Mouse (Mus musculus): ENCODE measurements around the gene Gdf11. TPM values are rescaled to one million over a fixed set of nuclear protein-coding genes. Genes with fewer than 3 reads are reported as not detected.
A peak's percentile ranks its signal among the peaks of the same experiment; 100 is the strongest.

The Gdf11 gene
- total RNA-seq, 2 experiments from 2014 or later, result 23.1 to 24.0 TPM

DNA sequence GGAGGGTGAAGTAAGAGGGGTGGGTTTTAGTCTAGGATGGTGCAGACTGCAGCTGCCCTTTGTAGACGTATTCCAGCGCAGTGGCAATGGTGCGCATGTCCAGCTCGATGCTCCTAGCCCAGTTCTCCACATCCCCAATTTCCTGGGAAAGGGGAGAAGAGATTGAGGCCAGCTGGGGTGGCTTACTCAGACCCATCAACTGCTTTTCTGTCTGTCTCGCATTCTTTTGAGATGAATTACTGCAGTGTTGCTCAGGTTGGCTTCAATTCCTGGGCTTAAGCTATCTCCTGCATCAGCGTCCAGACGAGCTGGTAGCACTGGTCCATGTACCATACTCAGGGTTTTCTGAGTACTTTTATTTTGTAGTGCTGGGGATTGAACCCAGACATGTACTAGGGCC lies 28.4 kb upstream of the Gdf11 start:
- DNase-seq (ENCODE audit: low spot score in 2 of 2), result no peak

- DNase-seq (ENCODE audit: low spot score in 2 of 2), result no peak
Measured at GRCm38 (mm10) chr10:128919203-128919631, 27.7 kb upstream of the Gdf11 start.

- peak; percentile 66 to 73 for DNase-seq (ENCODE audit: low spot score in 2 of 2)
Measured at GRCm38 (mm10) chr10:128918246-128918645, 26.7 kb upstream of the Gdf11 start.

- no peak for DNase-seq (ENCODE audit: low spot score in 2 of 2)
Measured at GRCm38 (mm10) chr10:128917400-128917799, 25.9 kb upstream of the Gdf11 start.

DNA sequence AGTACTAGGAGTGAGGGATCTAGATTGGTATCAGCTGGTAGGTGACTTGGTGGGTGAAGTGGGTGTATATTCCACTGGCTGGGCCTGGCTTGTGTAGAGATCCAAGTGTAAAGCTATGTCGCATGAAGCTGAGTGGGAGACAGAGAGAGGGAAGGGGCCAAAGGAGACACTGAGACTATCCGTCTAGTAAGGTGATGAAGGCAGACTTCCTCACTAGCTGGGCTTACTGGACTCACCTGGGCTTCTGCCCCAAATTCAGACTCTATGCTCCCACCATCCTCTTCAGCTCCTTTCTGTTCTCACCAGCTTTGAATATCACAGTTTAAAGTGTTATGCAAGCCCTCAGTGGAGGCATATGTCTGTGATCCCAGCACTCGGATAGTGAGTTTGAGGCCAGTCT lies 25.1 kb upstream of the Gdf11 start:
- no peak for DNase-seq (ENCODE audit: low spot score in 2 of 2)

DNA sequence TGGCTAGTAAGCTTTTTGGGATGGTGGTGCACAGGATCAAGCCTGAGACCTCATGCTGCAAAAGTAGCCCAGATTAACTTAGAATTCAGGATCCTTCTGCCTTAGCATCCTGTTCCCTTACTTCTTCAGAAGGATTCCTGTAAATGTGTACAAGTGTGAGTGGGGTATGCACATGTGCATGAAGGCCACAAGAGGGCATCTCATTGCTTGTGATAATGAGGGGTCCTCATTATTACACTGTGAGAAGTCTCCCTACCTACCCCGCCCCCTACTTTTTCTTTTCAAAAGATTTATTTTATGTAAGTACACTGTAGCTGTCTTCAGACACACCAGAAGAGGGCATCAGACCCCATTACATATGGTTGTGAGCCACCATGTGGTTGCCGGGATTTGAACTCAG lies 24.0 kb upstream of the Gdf11 start:
- no peak for DNase-seq (ENCODE audit: low spot score in 2 of 2)

DNA sequence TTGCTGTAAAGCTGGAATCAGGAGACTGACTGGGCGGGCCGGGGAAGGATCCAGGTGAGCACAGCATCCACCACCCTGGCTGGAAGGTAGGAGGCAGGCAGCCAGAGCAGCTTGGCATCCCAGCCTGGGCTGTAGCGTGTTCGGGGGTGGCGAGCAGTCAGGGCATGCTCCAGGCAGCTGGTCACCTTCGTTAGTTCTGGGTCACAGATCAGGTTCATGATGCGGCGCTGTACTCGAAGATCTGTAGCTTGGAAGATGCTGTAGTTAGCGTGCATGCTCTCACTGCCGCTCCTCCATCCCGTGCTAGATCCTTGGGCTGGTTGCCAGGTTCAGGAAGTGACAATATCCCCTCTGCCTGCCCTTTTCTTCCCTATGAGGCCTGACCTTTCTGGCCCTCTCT lies 22.2 kb upstream of the Gdf11 start:
- no peak for DNase-seq (ENCODE audit: low spot score in 2 of 2)

GRCm38 (mm10) chr10:128913219-128913618 lies 21.7 kb upstream of the Gdf11 start:
- DNase-seq (ENCODE audit: low spot score in 2 of 2), result peak; percentile 92 to 94

DNA sequence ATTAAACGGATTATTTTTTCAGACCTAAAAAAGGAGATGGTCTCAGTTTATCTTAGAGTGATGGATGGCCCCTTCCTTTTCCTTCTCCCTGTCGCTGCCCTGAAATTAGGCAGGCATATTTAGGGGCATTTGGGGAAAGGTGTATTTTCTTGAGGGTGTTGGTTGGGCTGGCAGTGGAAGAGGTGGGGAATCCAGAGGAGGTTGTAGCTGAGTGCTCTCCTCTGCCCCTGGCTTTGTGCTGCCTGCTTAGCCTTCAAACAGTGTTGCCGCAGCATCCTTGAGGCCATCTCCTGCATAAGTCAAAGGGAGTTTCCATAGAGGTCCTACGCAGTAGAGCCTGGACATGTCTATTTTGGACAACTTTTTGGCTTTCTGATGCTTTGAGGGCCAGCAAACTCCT lies 21.3 kb upstream of the Gdf11 start:
- DNase-seq (ENCODE audit: low spot score in 2 of 2), result no peak

DNA sequence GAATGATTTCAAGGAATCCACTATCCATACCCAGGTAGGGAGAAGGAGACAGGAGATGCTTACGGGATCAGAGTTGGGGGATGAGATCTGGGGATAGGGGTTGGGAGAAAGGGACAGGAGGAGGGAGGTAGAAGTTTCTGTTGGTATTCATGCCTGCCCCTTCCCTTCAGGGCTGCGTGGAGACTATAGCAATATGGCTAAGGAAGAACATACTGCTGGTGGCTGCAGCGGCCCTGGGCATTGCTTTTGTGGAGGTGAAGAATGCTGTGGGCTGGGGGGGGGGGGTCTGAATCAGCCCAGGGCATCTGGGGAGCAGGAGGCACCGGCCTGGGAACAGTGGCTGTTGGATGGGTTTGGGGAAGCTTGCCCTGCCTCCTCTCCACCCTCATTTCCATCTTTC lies 20.8 kb upstream of the Gdf11 start:
- DNase-seq (ENCODE audit: low spot score in 2 of 2), result no peak

DNA sequence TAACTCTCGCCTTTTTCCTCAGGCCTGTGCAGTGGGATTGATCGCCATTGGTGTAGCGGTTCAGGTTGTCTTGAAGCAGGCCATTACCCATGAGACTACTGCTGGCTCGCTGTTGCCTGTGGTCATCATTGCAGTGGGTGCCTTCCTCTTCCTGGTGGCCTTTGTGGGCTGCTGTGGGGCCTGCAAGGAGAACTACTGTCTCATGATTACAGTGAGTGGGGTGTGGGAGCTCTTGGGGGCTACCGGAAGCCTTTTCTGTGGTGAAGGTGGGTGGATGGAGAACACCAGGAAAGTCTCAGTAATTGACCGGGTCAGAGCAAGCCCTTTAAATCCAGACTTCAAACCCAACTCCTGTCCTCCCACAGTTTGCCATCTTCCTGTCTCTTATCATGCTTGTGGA lies 19.9 kb upstream of the Gdf11 start:
- no peak for DNase-seq (ENCODE audit: low spot score in 2 of 2)

DNA sequence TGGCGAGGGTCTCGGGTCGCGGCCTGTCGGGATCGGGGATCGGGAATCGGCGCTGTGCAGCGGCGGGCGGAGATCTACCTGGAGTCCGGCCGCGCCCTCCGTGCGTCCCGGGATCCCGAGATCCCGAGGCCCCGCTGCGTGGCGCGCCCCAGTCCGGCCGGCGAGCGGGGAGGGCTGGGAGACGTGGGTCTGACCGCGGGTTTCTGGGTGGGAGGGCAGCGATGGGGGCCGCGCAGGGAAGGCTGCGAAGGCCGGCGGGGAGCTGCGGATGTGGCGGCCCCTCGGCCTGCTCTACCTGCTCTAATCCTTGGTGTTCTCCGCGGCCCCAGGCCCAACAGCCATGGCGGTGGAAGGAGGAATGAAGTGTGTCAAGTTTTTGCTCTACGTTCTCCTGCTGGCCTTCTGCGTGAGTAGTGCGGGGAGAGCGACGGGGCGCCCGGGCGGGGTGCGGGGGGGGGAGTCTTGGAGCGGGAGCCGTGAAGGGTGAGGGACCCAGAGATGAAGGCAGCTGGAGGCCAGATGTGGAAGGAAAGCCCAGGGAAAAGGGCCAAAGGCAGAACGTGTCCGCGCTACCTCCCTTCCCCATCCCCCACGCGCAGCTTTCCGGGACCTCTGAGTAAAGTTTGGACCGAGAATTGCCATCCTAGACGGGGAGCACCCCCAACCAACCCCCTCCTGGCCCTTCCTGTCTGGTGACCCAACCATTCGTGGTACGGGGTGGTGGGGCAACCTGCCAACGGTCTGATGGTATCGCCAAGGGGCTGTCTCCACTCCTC lies 18.7 kb upstream of the Gdf11 start:
- peak; percentile 66 to 77 for DNase-seq (ENCODE audit: low spot score in 2 of 2)

DNA sequence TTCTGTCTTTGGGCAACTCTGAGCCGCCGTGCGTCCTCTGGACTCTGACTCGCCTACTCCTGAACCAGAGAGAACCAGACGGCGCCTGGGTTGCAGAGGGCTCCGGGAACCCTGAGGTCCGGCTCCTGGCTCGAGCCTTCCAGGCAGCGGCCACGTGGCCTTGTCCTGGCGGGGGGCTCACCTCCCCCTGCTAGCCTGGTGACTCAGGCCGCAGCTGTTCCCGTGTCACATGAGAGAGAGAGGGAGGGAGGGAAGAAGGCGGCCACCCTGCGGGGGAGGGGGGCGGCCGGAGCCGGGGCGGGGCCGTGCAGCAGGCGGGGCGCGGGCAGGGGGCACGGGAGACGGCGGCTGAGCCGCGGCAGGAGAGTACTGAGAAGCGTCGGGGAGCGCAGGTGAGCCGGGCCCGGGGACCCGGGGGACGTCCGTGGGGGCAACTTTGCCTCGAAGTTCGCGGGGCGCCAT lies 18.1 kb upstream of the Gdf11 start:
- peak; percentile 68 to 81 for DNase-seq (ENCODE audit: low spot score in 2 of 2)

DNA sequence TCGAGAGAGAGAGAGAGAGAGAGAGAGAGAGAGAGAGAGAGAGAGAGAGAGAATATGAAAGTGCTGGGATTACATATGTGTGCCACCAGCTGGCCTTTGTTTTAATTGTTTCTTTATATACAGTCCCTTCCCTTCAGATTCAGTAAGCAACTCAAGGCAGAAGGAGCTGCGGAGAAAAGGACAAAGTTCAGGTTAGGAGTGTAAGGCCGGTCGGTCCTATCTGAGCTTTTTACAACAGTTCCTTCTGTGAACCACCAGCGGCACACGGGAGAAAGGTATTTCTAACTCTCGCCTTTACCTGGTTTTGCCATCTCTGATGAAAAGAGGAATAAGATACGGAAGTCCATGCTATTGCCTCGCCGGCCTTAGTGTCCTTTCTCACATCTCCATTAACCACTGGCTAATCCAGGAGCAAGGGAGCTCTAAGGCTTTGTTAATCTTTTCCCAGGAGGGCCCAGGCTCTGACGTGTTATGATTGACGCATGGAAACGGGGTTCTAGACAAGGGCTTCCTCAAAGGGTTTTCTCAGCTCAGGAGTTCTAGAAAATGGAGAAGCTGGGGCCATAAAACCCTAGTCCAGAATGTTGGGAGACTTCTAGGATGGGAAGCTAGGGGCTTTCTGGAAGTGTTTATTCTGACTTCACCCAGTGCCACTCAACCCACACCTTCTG lies 17.4 kb upstream of the Gdf11 start:
- no peak for DNase-seq (ENCODE audit: low spot score in 2 of 2)

DNA sequence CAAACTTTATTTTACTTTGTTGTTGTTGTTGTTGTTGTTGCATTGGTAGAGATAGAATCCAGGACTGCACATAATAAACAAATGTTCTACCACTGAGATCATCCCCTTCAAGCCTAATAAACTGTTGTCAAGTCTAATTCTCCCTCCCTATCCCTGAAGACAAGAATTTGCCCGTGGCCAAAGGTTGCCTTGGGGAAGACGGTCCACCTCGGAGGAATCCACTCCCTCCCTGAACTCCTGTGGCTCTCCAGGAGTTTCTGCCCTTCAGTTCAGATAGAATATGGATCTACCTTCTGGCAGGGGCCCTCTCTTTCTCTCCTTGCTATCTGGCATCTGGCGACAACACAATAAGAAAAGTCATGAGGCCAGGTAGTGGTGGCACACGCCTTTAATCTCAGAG lies 13.3 kb upstream of the Gdf11 start:
- DNase-seq (ENCODE audit: low spot score in 2 of 2), result no peak

DNA sequence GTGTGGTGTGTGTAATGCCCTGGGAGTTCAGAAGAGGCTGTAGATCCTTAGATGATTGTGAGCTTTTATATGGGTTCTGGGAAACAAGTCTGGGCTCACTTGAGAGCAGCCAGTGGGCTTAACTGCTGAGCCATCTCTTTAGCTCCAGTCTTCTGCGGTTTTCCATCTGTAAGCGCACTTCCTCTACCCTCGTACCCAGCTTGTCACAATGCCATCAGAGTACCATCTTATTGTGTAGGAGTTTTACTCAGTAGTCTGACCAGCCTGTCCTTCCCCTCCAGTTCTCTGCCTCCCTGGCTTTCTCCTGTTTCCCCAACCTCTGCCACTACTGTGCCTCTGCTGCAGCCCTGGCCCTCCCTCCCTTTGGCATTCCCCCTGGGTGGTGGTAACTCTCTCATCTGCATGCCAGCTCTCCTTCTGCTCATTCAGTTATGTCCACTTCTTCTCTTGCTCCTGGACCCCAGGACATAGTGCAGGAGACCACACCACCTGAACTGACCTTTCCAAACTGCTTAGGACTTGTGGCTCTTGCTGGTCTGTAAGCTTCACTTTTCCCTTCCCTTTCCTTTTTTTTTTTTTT lies 11.0 kb upstream of the Gdf11 start:
- no peak for DNase-seq (ENCODE audit: low spot score in 2 of 2)

DNA sequence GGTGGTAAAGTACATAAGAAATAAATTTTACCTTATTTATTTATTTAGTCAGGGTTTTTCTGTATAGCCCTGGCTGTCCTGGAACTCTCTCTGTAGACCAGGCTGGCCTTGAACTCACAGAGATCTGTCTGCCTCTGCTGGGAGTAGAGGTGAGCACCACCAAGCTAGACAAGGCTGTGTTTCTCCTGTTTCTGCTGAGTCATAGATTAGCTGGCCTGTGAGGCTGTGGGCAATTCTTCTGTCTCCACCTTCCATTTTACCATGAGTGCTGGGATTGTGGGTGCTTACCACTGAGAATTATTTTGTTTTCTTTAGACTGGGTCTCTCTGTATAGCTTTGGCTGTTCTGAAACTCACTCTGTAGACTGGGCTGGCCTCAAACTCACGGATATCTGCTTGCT lies 9.9 kb upstream of the Gdf11 start:
- DNase-seq (ENCODE audit: low spot score in 2 of 2), result no peak

GRCm38 (mm10) chr10:128900698-128901097 lies 9.2 kb upstream of the Gdf11 start, which contains the start of gene Cd63:
Gene Cd63 (plus strand): TSS chr10:128900989.
- no peak for DNase-seq (ENCODE audit: low spot score in 2 of 2)

GRCm38 (mm10) chr10:128899759-128900490 lies 8.4 kb upstream of the Gdf11 start:
- no peak for DNase-seq (ENCODE audit: low spot score in 2 of 2)

DNA sequence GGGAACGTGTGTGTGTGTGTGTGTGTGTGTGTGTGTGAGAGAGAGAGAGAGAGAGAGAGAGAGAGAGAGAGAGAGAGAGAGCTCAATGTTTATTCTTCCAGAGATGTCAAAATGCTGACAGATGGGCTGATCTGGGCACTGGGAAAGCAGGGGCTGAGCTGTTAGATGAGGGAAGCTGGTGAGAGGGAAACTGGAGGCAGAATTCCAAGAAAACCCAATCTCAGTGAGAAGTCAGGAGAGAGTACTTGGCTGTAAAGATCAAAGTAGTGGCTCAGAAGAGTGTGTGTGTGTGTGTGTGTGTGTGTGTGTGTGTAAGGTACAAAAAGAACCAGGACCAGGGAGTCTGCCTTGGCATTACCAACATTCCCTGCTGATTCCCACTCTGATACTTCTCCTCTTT lies 6.0 kb upstream of the Gdf11 start:
- no peak for DNase-seq (ENCODE audit: low spot score in 2 of 2)

DNA sequence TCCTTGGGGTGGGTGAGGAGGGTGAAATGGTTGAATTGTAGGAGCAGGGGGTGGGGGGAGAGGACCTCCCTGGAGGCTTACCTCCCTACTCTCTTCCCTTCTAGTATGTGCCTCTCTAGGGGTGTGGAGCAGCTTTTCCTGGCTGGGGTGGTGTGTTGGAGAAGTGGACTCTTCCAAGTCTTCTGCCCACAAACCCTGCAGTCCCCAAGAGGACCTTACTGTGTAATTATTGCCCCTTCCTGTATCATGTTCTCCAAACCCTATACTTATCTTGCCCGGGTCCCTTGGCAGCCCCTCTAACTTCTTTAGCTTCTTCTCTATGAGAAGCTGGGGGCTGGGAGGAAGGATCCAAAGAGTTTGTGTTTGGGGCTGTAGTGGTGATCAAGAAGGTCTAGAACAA lies 5.3 kb upstream of the Gdf11 start:
- no peak for DNase-seq (ENCODE audit: low spot score in 2 of 2)
